Mouse (Mus musculus) adrenal gland, postnatal 10 days (tissue): ENCODE results near the gene Cyth3. TPM values are rescaled to one million over a fixed set of nuclear protein-coding genes. Genes with fewer than 3 reads are reported as not detected.

ENCODE experiments used
- DNase-seq: peaks from one replicate; pipeline ENCODE4 v3.0.0; 2021; ENCODE audit warnings: mixed read lengths
- total RNA-seq, 2 experiments: library from RNA; stranded (reverse); gene quantifications; 2 replicates each; pipeline ENCODE4 v1.2.3; 2021

Gene Cyth3
- total RNA-seq, 2 experiments from 2014 or later: 123 to 151 TPM

- DNase-seq: no peak
These were observed 6.9 kb upstream of the Cyth3 start for GRCm38 (mm10) chr5:143615353-143615752.

DNA sequence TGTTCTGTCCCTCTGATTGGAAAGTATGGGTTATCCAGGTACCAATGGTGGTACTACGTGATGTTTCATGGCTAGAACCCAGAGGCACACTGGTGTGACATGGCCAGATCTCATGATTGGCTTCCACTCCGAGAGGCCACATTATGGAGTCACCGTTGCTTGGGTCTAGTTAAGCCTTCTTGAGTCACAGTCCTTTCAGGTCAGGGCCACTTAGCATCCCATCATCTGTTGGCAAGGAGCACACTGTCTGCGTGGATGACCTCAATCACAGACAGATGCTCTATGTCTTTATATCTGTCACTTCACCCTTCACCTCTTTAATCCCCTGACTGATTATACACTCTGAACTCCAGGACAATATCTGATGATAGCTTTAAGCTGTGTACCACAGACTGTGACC lies 6.1 kb upstream of the Cyth3 start:
- no peak for DNase-seq

DNA sequence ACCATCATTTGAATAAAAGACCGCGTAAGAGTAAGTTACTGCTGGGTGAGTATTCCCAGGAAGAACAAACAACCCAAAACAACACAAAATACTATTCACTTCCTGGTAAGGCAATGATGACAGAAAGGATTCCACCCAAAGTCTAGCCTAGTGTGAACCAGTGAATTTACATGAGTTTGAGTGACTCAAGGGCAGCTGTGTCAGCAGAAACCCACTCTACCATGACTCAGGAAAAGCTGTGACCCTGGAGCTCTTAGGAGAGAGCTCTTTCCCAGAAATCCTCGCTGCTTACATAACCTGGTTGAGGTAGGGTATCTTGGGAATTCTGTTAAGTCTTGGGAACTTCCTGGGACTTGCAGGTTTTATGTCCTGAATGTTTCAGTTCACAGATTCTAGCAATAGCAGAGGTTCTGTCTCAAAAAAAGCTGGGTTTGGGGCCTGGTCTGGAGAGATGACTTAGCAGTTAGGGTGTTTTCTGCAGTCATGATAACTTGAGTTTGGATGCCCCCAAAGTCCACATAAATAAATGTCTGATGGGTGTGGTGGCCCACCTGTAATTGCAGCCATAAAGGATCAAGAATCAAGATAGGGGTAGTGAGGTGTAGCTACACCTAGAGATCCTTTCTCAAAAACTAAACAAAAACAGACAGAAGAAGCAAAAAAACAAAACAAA lies 5.5 kb upstream of the Cyth3 start:
- DNase-seq: no peak

- no peak for DNase-seq
These were observed 4.6 kb upstream of the Cyth3 start for GRCm38 (mm10) chr5:143617487-143618209.

GRCm38 (mm10) chr5:143618585-143618984 lies 3.7 kb upstream of the Cyth3 start:
- DNase-seq: no peak

DNA sequence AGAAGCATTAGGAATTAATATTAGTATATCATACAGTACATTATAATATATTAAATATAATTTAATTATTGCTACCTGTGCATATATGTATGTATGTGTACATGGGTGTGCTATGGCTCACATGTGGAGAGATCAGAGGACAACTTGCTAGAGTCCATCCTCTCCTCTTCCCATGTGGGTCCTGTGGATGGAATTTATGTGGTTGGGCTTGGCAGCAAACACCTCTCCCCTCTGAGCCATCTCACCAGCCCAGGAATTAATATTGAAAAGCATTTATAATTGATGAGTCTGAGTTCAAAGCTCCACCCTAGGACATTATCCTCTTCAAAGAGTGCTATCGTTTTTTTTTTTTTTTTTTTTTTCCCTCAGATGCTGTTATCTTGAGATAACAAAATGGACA lies 2.1 kb upstream of the Cyth3 start:
- no peak for DNase-seq

- DNase-seq: peak; percentile 90
These were observed 1.3 kb upstream of the Cyth3 start for GRCm38 (mm10) chr5:143620941-143621340.

- DNase-seq: no peak
These were observed 440 bp downstream of the Cyth3 start for GRCm38 (mm10) chr5:143622623-143623150.

- no peak for DNase-seq
These were observed 1.4 kb downstream of the Cyth3 start for GRCm38 (mm10) chr5:143623356-143624295.

DNA sequence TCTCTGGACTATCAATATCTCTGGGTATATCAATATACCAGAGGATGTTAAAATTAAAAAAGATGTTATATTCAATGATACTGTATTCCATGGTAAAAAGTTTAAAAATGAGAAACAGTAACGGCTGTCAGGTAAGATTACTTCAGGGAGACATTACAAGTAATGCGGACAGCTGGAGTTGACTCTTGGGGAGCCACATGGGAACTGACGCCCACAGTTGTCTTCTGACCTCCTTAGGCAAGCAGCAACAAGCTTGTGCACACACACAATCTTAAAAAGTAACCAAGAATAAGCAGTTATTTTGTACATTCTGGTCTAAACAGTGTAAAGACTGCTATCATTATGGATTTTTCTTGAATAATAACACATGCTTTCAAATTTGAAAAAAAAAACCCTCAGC lies 2.2 kb downstream of the Cyth3 start:
- DNase-seq: no peak

GRCm38 (mm10) chr5:143625497-143625896 lies 3.2 kb downstream of the Cyth3 start:
- DNase-seq: peak; percentile 73

- no peak for DNase-seq
These were observed 3.8 kb downstream of the Cyth3 start for GRCm38 (mm10) chr5:143625940-143626588.

- DNase-seq: no peak
These were observed 5.3 kb downstream of the Cyth3 start for GRCm38 (mm10) chr5:143627507-143627906.

DNA sequence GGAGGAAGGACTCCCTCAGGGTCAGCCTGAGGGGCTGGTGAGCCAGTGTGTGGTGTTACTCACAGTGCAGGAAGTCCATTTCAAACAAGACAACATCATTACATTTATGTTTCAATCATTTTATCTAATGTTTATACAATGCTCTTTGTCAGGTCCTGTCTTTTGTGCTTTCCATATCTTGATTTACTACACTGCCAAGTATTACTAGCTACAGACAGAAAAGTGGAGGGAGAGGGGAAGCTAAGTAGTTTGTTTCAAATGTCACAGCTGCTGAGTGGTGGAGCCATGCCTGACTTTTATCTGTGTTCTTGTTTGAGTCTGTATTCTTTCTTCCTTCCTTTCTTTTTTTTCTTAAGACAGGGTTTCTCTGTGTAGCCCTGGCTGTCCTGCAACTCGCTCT lies 5.7 kb downstream of the Cyth3 start:
- DNase-seq: no peak

GRCm38 (mm10) chr5:143629686-143630085 lies 7.4 kb downstream of the Cyth3 start:
- no peak for DNase-seq

DNA sequence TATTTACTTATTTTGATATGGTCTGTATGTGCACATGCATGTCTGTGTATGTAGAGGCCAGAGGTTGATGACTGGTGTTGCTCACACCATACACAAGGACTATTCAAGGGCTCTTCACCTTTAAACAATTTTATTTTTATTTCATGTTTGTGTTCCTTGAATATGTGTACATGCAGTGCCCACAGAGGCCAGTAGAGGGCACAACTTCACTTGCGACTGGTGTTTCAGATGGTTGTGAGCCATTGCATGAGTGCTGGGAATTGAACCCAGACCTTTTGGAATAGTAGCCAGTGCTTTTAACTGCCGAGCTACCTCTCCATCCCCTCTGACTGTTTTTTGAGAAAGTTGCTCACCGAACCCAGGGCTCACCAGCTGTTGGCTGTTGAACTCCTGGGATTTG lies 8.0 kb downstream of the Cyth3 start:
- DNase-seq: no peak

DNA sequence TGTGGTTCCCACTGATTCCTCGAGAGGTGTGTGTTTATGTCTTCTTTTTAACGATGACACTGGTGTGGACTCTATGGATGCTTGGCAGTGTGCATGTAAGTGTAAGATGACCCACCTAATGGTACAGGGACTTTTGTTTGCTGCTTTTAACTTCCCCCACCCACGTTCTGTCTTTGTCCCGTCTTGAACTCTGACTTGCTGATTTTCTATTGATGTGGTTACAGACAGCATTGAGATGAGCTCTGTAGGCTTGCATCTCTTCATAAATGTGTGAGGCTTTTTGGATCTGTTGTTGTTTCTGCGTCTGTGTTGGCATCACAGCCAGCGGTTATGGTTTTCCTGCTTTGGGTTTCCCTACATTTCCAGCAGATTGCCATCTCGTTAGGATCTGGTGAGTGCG lies 8.5 kb downstream of the Cyth3 start:
- DNase-seq: no peak

DNA sequence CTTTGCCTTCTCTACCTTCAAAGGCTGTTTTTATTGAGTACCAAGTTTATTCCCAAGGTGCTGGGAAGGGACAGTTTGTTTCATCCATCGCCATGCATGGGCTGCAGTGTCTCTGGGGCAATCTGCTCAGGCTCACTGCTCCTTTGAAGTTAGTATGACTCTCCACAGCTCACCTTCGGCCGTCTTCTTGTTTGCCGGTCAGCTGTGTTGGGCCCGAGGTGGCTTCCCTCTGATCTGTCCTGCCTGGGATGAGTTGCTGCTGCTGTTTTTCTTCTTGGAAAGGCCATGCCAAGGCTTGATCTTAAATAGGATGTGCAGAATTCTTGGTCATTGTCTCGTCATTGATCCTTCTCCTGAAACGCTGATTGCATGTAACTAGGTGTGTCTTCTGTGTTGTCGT lies 9.3 kb downstream of the Cyth3 start:
- DNase-seq: no peak

DNA sequence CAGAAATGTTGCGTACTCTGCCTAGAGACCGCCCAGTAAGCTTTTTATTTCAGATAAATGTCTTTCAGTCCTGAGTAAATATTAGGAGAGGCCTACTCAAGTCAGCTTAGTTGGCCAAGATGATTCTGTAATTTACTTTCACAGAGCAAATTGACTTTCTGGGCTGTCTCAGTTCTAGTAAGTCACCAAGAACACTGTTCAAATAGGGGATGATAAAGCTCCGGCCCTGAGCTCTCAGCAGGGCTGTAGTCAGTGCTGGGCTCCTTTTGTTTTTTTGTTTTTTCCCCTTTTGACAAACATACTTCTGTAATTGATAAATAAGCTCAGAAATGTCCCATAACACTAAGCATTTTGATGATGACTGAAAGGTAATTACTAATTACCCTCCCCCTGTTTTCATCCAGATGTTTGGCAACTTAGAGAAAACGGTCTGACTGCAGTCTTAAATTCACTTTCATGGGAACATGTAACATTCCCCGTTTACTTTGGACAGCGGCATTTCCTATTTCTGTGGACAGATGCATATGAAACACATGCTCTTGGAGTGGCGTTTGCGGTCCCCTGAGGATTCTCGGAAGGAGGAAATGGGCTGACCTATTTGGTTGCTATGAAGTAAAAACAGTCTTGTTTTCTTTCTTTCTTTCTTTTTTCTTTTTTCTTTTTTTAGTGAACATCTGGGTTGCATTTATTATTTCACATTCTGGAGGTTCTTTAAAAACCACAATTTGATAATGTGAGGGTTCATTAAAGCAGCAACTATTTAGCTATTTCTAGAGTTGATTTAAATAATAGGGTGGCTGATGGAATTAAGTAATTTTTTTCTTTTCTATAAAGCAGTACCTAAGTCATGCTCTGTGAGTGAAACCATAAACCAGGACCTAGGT lies 10.7 kb downstream of the Cyth3 start:
- DNase-seq: no peak

DNA sequence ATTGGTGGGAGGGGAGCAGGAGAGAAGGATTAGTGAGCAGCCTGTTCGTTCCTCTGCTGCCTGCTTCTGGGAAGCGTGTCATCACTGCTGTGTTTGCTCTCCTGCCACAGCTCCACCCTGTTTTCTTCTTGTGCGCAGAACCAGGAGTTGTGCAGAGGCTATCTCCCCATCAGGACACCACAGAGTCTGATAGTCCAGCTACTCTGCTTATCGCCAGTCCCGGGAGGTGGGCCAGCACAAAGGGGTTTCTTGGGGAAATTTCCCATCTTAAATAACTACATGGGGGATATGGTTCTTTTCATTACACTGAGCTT lies 11.3 kb downstream of the Cyth3 start:
- no peak for DNase-seq

DNA sequence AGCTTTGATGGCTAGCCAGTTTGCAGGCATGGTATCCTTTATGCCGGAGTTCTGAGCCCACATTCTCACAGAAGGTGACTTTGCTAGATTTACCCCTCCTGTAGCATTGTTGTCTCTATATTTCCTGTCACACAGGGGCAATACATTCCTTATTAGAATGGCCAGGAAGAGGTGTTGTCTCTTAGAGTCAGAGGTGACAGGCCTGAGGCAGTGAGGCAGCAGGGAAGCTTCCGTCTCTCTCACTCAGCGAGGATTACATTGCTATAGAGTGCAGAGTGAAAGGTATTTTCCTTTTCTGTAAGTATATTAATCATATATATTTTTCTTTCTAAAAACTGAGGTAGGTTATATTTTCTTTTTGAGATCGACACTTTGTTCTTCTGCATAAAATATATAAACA lies 11.6 kb downstream of the Cyth3 start:
- DNase-seq: no peak
